Mouse (Mus musculus) stomach, embryonic 15.5 days (tissue): ENCODE measurements around the gene Fars2. TPM values are rescaled to one million over a fixed set of nuclear protein-coding genes. Genes with fewer than 3 reads are reported as not detected.

Source experiments
- ATAC-seq: fragments of 200-750 bp; cut with Nextera tagmentation; 2 replicates; pipeline ENCODE4 v1.8.0; 2017; ENCODE audit warnings: low read depth, moderate number of reproducible peaks, moderate TSS enrichment; ENCODE audit not compliant: insufficient read depth, low FRiP score
- H3K27ac ChIP-seq: fragments of 300-500 bp; sonication (generic); 2 replicates; pipeline ENCODE4 v1.5.1; 2015; ENCODE audit warnings: mild to moderate bottlenecking, inconsistent platforms
- H3K27me3 ChIP-seq: fragments of 300-500 bp; sonication (generic); replicated peaks from 2 replicates; pipeline ENCODE4 v1.6.1; 2015; ENCODE audit warnings: inconsistent platforms
- H3K36me3 ChIP-seq: fragments of 300-500 bp; sonication (generic); 2 replicates; pipeline ENCODE4 v1.6.1; 2015; ENCODE audit warnings: inconsistent platforms
- H3K4me1 ChIP-seq: fragments of 300-500 bp; sonication (generic); 2 replicates; pipeline ENCODE4 v1.6.1; 2015; ENCODE audit warnings: inconsistent platforms
- H3K4me2 ChIP-seq: fragments of 300-500 bp; sonication (generic); 2 replicates; pipeline ENCODE4 v1.6.1; 2015; ENCODE audit warnings: mild to moderate bottlenecking, inconsistent platforms
- H3K4me3 ChIP-seq: fragments of 300-500 bp; sonication (generic); replicated peaks from 2 replicates; pipeline ENCODE4 v1.5.1; 2015; ENCODE audit warnings: inconsistent platforms
- H3K9ac ChIP-seq: fragments of 300-500 bp; sonication (generic); 2 replicates; pipeline ENCODE4 v1.6.1; 2015; ENCODE audit warnings: inconsistent platforms
- H3K9me3 ChIP-seq: fragments of 300-500 bp; sonication (generic); 2 replicates; pipeline ENCODE4 v1.6.1; 2016; ENCODE audit warnings: inconsistent platforms
- WGBS: fragments of 180-500 bp; shearing (Covaris S2); methylation state at CpG from one replicate; pipeline ENCODE4 v1.1.7; 2015; 5-methylcytosine and 5-hydroxymethylcytosine counted together
- polyA plus RNA-seq: library from polyadenylated mRNA; unstranded; fragments of >200 nt; fragmentation: Nextera tagmentation; extraction: Ambion mirVana; gene quantifications from 2 replicates; pipeline ENCODE4 v1.2.1, GENCODE M21; 2015

The Fars2 gene
- polyA plus RNA-seq, 1 experiment from 2014 or later = 39.5 TPM

GRCm38 (mm10) chr13:36282018-36282417 lies 164.8 kb downstream of the Fars2 start:
- no peaks in the 10 kb centered on the region for H3K9me3 ChIP-seq
- 8% methylated on average over 6 of the region's 6 CpGs for WGBS
- no peak overlapping the region for H3K9ac ChIP-seq
- H3K4me1 ChIP-seq = no peaks in the 10 kb centered on the region
- H3K27ac ChIP-seq = no peak overlapping the region
- no peak; the same call in 1 of the 2 replicates for ATAC-seq
- no peak overlapping the region for H3K4me3 ChIP-seq
- no peak overlapping the region for H3K4me2 ChIP-seq
- H3K27me3 ChIP-seq = no peaks in the 10 kb centered on the region
- no peaks in the 10 kb centered on the region for H3K36me3 ChIP-seq

DNA sequence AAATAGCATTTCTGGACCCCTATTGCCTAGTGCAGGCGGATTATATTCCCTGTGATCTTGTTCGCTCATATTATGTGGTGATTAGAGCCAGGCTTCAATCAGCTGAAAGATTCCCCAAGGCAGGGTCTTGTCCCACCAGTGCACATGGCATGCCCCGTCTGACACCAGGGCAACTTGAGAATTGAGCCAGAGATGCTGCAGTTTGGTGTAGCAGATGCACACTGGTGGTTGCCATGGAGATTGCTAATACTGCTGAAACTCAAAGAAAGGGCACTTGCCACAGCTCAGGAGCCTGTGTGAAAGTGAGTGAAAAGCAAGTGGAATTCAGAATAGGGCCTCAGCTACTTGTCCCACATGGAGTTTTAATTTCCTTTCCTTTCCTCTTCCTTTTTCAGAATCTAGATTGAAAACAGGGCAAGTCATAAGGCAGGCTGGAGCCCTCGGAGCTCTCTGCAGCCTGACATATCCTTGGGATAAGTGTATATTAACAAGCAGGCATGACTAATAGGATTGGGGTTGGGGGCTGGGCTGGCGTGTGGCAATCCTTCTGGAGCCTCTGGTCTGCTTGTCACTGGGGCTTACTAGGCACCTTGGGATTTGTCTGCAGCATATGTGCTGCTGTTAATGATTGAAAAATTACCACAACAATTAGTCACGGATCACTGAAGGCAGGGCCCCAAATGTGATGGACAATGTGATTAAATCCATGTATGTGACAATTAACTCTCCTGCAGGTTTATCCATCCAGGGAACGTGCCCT lies 165.8 kb downstream of the Fars2 start:
- no peaks in the 10 kb centered on the region for H3K9me3 ChIP-seq
- H3K36me3 ChIP-seq = no peaks in the 10 kb centered on the region
- no peak overlapping the region for H3K9ac ChIP-seq
- no peak overlapping the region for H3K4me3 ChIP-seq
- 61% methylated on average over 7 of the region's 7 CpGs for WGBS
- no peaks in the 10 kb centered on the region for H3K27me3 ChIP-seq
- H3K27ac ChIP-seq = no peak overlapping the region
- H3K4me2 ChIP-seq = no peak overlapping the region
- no peaks in the 10 kb centered on the region for H3K4me1 ChIP-seq
- ATAC-seq = no peak

DNA sequence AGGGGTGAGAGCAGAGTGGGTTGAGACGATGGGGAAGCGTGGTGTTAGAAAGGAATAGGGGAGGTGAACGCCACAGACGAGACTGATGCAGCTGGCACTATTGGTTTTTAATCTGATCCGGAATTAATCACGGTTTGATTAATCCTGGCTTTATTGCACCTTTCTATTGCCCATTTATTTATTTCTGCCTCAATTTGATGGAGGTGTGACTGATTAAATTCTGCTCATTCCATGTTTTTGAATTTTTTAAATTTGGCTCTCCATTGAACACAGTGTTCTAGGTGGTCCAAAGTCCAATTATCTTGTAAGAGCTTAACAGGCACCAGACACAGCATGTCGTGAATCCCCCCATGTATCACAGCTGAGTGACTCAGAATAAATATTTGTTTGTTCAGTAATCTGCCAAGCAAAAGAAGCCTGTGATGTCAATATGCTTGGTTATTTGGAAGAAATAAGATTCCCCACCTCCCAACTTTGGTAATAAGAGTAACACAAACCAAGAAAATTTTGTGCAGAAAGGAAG lies 166.4 kb downstream of the Fars2 start:
- Histone ChIP-seq H3K36me3 (no peaks in the 10 kb centered on the region), H3K4me3 (no peak overlapping the region), H3K9me3 (no peaks in the 10 kb centered on the region), H3K9ac (no peak overlapping the region), H3K27ac (no peak overlapping the region), H3K4me2 (no peak overlapping the region), H3K4me1 (no peaks in the 10 kb centered on the region), H3K27me3 (no peaks in the 10 kb centered on the region)
- 75% methylated on average over 7 of the region's 7 CpGs for WGBS
- ATAC-seq = no peak

- ATAC-seq = no peak
- no peaks in the 10 kb centered on the region for H3K27me3 ChIP-seq
- H3K9me3 ChIP-seq = no peaks in the 10 kb centered on the region
- 87% methylated on average over 1 of the region's 1 CpGs for WGBS
- no peaks in the 10 kb centered on the region for H3K4me1 ChIP-seq
- no peak overlapping the region for H3K4me2 ChIP-seq
- no peak overlapping the region for H3K4me3 ChIP-seq
- H3K27ac ChIP-seq = no peak overlapping the region
- H3K9ac ChIP-seq = no peak overlapping the region
- H3K36me3 ChIP-seq = no peaks in the 10 kb centered on the region
Measured at GRCm38 (mm10) chr13:36284097-36284496, 166.9 kb downstream of the Fars2 start.

DNA sequence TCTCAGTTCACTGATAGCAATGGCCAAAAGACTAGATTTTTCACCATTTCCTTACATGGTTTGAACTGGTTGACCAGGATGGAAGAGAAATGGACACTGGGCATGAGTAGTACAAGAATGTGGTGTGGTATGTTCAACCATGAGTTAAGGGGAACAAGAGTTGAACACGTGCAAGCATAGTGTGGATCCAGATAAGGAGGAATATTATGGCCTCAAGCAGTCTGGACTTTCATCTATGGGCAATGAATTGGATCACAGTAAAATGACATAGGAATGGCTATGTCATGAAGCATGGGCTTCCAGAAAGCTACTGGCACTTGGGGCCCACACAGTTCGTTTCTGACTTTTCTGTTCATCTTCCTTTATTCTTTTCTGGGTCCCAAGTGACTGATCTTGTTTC lies 168.0 kb downstream of the Fars2 start:
- no peak overlapping the region for H3K27ac ChIP-seq
- no peak overlapping the region for H3K4me2 ChIP-seq
- no peak overlapping the region for H3K4me3 ChIP-seq
- no peaks in the 10 kb centered on the region for H3K27me3 ChIP-seq
- 91% methylated on average over 2 of the region's 2 CpGs for WGBS
- H3K4me1 ChIP-seq = no peaks in the 10 kb centered on the region
- no peaks in the 10 kb centered on the region for H3K36me3 ChIP-seq
- ATAC-seq = no peak
- no peaks in the 10 kb centered on the region for H3K9me3 ChIP-seq
- H3K9ac ChIP-seq = no peak overlapping the region

DNA sequence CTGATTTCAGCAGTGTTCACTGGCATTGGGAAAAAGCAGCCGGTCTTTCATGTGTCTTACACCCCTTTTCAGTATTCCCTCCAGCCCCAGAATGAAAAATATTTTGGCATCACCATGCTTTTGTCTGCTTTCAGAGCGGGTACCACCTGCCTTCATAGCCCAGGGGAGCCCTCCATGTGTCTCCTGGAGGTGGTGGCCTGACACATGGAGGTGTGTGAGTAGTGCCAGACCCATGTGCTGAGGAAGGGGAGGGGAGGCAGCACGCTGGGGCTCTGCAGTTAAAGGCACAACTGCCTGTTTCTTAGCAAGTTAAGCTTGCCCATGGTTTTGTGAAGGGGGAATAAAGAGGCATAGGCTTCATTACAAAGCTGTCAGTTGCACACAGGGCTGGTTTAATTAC lies 176.3 kb downstream of the Fars2 start:
- H3K4me2 ChIP-seq = no peak overlapping the region
- WGBS = 75% methylated on average over 3 of the region's 3 CpGs

GRCm38 (mm10) chr13:36294503-36294902 lies 177.3 kb downstream of the Fars2 start:
- no peak for ATAC-seq
- Histone ChIP-seq H3K36me3 (no peaks in the 10 kb centered on the region), H3K9me3 (no peaks in the 10 kb centered on the region), H3K27ac (0 out of 2 replicates have a peak overlapping the region, but pooled peaks have one; percentile 57), H3K4me3 (no peak overlapping the region), H3K9ac (no peak overlapping the region), H3K27me3 (no peaks in the 10 kb centered on the region), H3K4me2 (no peak overlapping the region), H3K4me1 (peaks cover 20% of the 10 kb centered on the region)
- 87% methylated on average over 5 of the region's 5 CpGs for WGBS

More for the DNA sequence above, 176.3 kb downstream of the Fars2 start:
- no peak overlapping the region for H3K4me3 ChIP-seq
- H3K4me1 ChIP-seq = peaks cover 20% of the 10 kb centered on the region
- H3K9me3 ChIP-seq = no peaks in the 10 kb centered on the region
- no peak overlapping the region for H3K9ac ChIP-seq
- H3K36me3 ChIP-seq = no peaks in the 10 kb centered on the region
- H3K27ac ChIP-seq = no peak overlapping the region
- ATAC-seq = no peak
- H3K27me3 ChIP-seq = no peaks in the 10 kb centered on the region

GRCm38 (mm10) chr13:36295848-36296247 lies 178.6 kb downstream of the Fars2 start:
- H3K36me3 ChIP-seq = no peaks in the 10 kb centered on the region
- H3K4me2 ChIP-seq = no peak overlapping the region
- H3K9ac ChIP-seq = no peak overlapping the region
- peak; percentile 83 for ATAC-seq
- H3K27me3 ChIP-seq = no peaks in the 10 kb centered on the region
- H3K4me3 ChIP-seq = no peak overlapping the region
- WGBS = 10% methylated on average over 6 of the region's 6 CpGs
- H3K27ac ChIP-seq = peak overlapping the region; percentile 57
- no peaks in the 10 kb centered on the region for H3K9me3 ChIP-seq
- peaks cover 20% of the 10 kb centered on the region for H3K4me1 ChIP-seq

DNA sequence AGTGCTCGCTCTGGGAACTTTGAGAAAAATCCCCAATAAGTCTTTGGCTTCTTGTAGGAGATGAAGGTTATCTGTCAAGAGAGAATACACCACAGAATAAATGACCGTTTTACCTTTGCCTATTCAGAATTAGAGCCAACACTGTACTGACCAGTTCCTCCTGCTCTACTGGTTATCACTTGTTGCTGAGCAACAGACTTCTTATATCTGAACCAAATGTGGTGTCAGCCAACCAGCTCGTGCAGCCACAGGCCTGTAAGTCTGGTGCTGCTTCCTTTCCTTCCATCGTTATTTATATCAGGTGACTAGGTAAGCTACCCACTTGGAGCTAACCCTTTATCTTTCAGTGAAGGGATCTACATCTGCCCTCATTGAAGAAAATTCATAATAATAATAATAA lies 179.4 kb downstream of the Fars2 start:
- Histone ChIP-seq H3K36me3 (no peaks in the 10 kb centered on the region), H3K27ac (peak overlapping the region; percentile 57)
- WGBS = 47% methylated on average over 4 of the region's 4 CpGs

DNA sequence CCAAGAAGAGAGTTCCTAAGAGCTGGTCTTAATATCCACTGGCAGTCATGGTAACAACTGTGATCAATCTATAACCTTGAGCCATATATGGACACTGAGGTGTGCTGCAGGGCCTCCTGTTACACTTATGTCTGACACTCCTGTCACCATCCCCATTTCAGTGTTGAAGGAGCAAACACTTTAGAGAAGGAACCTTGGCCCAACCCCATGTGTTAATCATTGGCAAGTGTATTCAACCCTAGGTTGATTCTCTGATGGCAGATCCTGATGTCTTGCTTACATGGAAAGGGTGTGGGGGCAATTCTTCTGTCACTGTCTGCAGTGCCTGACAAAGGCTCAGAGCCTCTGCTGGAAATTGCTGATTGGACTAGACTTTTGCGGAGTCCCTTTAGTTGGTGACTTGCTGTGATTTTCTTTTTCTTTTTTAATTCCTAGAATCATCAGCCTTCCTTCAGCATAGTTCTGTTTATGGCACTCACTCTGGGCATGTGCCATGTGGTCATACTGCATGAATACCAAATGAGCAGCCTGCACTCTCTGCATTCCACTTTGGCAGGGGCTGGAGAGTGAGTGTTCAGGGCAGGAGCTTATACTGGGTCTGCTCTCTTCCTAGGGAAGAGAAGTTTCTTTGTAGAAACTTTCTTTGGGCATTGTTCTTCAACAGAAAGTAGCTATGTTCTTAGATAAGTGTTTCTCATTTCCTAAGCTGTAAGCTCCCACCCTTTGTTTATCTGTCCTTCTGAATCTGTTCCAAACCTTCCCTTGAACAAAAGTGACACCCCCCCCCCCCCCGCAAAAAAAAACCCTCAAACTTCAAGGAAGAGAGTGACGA lies 181.0 kb downstream of the Fars2 start:
- Histone ChIP-seq H3K4me3 (no peak overlapping the region), H3K36me3 (no peaks in the 10 kb centered on the region), H3K4me2 (no peak overlapping the region), H3K27me3 (no peaks in the 10 kb centered on the region), H3K27ac (no peak overlapping the region), H3K9me3 (no peaks in the 10 kb centered on the region), H3K4me1 (peaks cover 20% of the 10 kb centered on the region), H3K9ac (no peak overlapping the region)
- 60% methylated on average over 3 of the region's 3 CpGs for WGBS
- no peak for ATAC-seq

More for the DNA sequence above, 179.4 kb downstream of the Fars2 start:
- H3K9me3 ChIP-seq = no peaks in the 10 kb centered on the region
- no peak overlapping the region for H3K9ac ChIP-seq
- no peak overlapping the region for H3K4me3 ChIP-seq
- H3K4me1 ChIP-seq = peaks cover 20% of the 10 kb centered on the region
- ATAC-seq = 0 out of 2 replicates have a peak, but pooled peaks have one; percentile 65
- no peak overlapping the region for H3K4me2 ChIP-seq
- no peaks in the 10 kb centered on the region for H3K27me3 ChIP-seq

- no peak overlapping the region for H3K4me3 ChIP-seq
- ATAC-seq = no peak
- no peaks in the 10 kb centered on the region for H3K27me3 ChIP-seq
- peaks cover 20% of the 10 kb centered on the region for H3K4me1 ChIP-seq
- H3K36me3 ChIP-seq = no peaks in the 10 kb centered on the region
- H3K27ac ChIP-seq = no peak overlapping the region
- H3K4me2 ChIP-seq = no peak overlapping the region
- no peak overlapping the region for H3K9ac ChIP-seq
- H3K9me3 ChIP-seq = no peaks in the 10 kb centered on the region
Measured at GRCm38 (mm10) chr13:36298782-36299031, 181.5 kb downstream of the Fars2 start.

GRCm38 (mm10) chr13:36302770-36303169 lies 185.6 kb downstream of the Fars2 start:
- peaks cover 6% of the 10 kb centered on the region; the same call in 1 of the 2 replicates for H3K4me1 ChIP-seq

More at GRCm38 (mm10) chr13:36302770-36303169, 185.6 kb downstream of the Fars2 start:
- H3K27me3 ChIP-seq = no peaks in the 10 kb centered on the region
- no peak overlapping the region for H3K9ac ChIP-seq
- no peak overlapping the region for H3K27ac ChIP-seq
- no peaks in the 10 kb centered on the region for H3K36me3 ChIP-seq
- H3K4me3 ChIP-seq = no peak overlapping the region
- H3K4me2 ChIP-seq = no peak overlapping the region
- 73% methylated on average over 3 of the region's 3 CpGs for WGBS
- no peaks in the 10 kb centered on the region for H3K9me3 ChIP-seq
- no peak for ATAC-seq
